Mouse (Mus musculus): ENCODE measurements at regions not wholly inside any gene's neighbourhood (a gene's known extent, or its start where the extent isn't known, plus 50 kb on each side); places are given as distances from the start of the nearest gene placed in this dataset.

DNA sequence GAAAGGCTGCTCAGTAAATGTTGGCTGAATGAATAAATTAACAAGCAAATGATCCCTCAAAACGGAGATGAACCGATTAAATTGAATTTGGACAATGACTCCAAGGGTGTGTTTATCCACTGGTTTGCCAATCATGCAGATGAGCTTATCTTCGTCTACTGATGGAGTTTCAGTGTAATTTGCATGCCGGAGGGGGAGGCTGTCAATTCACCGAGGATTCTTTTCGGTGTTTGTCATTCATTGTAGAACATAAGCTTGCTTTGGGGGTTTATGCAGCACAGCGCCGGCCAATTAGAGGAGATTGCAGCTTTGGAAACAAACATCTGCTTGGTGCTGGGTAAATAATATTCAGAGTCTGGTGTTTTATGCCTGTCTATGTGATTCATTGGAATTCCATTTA lies 132.7 kb downstream of the Otoa start:
- no peak for DNase-seq

DNA sequence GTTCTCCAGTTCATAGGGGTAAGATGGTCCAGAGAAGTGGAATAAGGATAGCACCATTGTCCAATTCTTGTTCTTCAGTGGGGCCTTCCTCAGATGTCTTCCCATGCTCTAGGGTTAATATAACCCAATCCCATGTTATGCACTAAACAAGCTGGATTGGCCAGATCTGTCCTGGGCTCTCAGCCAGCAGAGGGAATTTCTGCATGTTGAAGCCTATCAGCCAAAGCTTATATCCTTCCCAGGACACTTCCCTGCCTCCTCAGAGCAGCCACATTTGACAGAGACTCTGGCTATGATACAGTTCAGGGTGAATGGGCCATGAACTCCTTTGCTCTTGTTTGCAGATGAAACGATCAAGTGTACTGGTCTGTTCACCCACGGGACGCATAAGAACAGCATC lies 133.6 kb downstream of the Otoa start:
- no peak for DNase-seq

DNA sequence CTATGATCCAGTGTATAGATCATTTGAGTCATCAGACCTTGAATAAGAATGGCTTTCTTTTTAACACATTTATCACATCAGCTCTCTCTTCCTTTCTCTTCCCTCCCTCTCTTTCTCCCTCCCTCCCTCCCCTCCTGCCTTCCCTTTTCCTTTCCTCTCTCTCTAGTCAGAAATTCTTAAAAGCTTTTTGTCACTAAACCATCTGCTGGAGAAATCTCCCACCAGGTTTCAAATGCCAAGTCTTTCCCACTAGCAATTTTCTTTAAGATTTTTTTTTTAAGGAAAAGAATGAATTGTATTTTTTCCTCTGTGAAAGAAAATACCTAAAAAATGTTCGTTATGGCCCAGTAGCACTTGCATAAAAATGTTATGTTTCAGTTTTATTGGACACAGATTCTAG lies 134.3 kb downstream of the Otoa start:
- DNase-seq = no peak

DNA sequence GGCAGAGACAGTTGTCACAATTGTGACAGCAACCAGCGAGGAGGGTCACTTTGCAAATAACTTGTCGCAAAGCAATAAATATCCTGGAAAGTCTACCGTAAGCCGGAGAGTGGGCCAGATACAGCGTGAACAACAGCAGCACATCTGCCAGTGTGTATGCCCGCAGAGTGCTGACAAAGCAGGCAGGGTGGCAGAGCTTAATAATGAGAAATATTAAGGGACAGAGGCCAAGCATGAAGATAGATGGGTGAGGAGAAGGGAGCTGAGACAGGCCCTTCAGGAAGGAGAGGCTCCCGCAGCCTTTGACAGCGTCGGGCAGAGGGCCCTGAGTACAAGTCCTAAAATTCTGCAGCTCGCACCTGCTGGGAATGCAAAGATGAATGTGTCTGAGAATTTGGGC lies 136.6 kb downstream of the Otoa start:
- DNase-seq = no peak

DNA sequence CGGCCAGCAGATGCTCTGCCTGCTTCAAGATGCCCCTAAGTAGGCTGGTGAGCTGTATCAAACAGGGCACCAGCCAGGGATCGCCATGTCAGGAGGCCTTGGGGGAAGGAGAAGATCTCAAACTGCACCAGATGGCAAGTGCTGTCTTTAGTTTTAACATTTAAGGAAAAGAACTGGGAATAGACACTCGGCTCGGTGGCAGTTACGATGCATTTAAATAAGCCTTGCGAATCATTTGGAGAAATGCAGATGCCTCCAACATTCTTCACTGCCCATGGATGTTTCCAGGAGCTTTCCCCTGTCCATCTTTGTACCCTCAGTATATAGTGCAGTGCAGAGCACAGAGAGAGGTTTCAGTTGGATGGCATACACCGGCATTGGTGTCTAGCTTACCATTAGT lies 139.7 kb downstream of the Otoa start:
- no peak for DNase-seq

DNA sequence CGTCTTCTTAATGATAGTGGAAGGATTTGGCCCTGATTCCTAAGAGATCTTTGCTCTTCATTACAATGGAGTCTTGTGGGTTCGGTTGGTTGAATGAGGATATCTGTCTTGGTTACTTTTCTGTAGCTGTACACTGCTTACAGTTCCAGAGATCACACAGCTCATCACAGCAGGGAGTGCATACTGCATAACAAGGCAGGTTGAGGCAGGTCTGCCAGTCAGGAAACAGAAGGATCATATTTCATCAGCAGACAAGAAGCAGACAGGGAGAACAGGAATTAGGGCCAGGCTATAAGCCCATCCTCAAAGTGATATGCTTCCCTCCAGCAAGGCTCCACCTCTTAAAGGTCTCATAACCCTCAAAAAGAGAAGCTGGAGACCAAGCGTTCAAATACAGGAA lies 150.4 kb downstream of the Otoa start:
- no peak for DNase-seq

DNA sequence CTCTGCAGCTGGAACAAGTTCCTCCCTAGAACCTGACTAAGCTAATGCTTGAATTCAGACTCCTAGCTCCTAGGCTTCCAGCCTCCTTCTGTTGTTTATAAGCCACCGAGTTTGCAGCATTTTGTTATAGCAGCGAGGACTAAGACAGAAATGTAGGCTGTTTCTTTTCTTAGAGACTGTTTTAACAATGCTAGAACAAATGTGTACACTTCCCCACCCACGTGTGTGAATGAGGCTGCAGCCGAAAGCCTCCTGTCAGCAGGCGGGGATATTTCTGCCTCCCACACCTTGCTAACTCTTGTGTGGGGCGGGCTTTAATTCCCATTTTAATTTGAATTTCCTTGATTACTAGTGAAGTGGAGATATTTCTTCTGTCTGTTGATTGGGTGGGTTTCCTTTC lies 153.4 kb downstream of the Otoa start:
- DNase-seq = no peak

DNA sequence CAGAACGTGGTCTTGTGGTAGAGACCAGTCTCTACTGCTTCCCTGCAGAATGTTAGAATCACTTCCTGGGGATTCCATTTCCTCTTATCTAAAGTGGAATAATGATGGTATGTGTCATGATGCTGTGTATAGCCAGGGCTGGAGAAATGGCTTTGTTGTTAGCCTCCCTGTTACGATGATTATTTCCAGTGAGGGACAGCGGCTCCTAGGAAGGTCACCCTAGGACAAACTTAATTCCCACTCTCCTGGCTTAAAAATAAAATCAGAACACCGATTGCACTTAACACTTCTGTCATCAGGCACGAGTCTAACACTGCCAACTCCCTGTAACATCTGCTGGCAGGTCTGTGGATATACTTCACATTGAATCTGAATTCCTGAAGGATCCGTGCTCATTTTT lies 151.9 kb upstream of the Hs3st2 start:
- DNase-seq = no peak

DNA sequence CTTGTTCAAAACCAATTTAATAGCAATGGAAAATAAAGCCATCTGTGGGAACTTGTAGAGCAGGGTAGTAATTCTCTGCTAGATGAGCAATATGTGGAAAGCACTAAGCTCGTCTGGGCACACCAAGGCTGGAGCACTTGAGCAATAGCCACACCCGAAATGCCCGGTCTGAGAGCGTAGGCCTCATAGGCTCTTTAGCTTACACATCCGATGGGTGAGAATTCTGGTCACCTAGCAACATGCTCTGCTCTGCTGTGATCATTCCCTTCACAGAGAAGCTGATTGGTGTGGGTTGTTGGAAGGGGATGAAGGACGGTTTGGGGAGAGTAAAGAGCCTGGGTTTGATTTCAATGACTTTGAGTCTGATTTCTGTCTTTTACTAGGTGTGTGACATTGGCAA lies 143.8 kb upstream of the Hs3st2 start:
- DNase-seq = no peak

DNA sequence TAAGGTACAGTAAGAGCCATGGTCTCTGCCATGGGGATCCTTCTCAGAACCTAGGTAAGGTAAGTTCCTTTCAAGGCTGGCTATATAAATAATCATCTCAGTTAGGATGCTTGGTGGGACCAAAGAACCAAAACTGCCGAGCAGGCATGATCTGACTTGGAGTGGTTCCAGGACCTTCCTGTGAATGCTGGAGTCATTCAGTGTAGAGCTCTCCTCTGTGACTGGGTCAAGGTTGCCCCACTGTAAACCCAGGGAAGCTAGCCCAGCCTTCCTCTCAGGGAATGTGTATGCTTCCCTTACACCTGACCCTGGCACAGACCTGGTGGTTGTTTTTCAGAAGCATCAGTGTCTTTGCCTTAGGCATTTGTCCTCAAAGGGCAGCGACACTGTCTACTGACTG lies 134.2 kb upstream of the Hs3st2 start:
- DNase-seq = no peak

DNA sequence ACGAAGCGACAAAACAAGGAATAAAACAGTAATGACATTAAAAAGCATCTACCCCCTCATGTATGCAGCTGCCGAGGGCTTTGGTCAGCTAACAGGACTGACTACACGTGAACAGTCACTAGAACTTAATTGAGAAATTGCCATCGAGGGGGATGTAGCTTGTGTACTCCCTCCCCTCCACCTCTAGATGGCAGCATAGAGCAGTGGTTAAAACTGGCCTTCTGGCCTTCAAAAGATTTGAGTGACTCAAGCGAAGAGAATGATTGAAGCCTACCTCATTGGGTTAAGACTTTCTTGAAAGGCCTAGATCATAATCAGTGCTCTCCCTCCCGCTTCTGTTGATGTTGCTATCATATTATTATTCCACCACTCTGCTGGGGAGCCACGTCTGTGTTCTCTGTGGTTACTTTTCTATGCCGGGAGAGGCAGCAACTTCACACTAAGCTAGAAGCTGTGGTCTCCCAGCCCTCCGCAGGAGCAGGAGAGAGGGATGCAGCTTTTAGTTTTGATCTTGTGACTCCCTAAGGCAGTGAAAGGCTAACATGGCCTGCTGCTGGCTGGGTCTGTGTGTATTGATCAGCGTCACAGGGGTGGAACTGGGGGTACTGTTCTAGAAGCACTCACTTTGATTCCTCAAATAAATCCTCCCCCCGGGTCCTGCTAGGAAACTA lies 132.7 kb upstream of the Hs3st2 start:
- DNase-seq = peak; percentile 13

DNA sequence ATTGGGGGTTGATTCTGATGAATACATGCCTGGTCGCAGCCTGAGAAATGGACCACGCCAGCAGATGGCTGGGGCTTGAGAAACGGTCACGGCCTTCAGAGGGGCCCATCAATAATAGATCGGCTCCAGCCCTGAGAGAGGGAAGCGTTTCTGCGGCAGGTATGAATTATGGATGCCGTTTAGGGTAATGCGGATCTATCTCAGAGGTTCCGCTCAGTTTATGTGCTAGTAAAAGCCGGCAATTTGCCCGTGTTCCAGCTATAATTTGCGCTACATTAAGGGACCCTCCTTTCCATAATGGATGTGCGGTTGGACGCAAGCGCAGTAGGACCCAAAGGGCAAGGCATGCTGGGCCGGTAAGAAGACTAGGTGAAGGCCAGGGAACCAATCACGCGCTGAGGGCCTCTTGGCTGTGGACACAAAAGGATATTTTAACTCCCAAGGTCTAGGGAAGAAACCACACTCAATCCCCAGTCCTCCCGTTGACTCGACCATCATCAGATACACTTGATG lies 132.1 kb upstream of the Hs3st2 start:
- no peak for DNase-seq

DNA sequence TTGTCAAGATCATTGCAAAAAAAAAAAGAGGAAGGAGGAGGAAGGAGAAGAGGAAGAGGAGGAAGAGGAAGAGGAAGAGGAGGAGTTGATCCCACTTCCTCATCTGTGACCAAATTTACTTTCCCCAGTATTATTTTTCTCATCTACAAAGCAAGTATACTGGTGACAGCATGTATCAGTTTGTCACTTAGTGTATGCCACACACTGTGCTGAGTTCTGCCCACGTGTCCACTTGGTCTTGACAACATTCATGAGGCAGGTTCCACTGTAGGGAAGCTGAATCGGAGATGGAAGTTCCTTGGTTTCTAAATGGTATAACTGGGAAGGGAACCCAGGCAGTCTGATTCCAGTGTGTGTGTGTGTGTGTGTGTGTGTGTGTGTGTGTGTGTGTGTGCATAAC lies 122.3 kb upstream of the Hs3st2 start:
- DNase-seq = no peak

DNA sequence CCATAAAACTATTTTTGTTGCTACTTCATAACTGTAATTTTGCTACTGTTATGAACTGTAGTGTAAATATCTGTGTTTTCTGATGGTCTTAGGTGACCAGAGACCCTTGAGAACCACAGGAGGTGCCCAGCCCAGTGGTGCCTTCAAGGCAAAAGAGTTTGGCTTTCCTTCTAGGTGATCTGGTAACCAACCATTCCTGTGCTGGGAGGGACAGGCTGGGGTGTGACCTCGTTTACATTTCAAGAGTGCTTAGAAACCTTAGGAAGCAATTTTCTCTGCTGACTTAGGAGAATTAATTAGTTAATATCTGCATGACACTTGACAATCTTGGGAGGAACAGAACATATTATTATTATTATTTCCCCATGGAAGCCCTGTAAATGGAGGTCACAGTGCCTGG lies 111.1 kb upstream of the Hs3st2 start:
- no peak for DNase-seq

DNA sequence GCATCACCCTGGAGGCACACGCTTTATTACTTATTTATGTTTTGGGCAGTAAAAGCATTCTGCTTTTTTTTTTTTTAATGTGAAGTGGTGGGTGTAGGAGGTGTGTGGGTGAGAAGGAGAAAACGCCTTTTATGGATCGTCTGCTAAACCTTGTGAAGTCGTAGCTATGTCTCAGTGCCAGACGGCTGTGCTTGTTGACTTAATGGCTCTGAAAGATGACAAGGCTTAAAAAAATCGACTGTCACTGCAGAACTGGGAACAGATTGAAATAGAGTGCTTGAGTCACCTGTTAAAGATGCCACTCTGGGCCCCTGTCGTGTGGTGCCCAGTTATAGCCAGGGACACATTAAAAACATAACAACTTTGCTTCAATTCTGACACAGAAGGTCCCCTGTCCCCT lies 109.5 kb upstream of the Hs3st2 start:
- no peak for DNase-seq

DNA sequence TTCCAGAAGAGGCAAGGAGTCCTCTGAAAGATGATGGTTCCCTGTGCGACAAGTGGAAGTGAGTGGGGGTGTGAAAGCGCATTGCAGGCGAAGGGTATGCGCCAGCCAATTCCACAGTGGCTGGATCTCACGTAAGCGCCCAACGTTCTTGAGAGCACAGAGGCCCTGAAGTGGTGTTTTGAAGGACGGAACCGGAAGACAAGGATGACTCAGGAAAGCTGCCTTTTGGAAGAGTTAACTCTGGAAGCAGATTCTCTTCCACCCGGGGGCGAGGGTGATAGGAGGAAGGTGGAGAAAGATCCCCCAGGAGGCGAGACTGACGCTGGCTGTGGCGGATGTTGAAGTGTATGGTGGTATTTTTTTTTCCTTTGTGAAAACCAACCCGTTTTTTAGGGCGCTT lies 101.9 kb upstream of the Hs3st2 start:
- no peak for DNase-seq

DNA sequence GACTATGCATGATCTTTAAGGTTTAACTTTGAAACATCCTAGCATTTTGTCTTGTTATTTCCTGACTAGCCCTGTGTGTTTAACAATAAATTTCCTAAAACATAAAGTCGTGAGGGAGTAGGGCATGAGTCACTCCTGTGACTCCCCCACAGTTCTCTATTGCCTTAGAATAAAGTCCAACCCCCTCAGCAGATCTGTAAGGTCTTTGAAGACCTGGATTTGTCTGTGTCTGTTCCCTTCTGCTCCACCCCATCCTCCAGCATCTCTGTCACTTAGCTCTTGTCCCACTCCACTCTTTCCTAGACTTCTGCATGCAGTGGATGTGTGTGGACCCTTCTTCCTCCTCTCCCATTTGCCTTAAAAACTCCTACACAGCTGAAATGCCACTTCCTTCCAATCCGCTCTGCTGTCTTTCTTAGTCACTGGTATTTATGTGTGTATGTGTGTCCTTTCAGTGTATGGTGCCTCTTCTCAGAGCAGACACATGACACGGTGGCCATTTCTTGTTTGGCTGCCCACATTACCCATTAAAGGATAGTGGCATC lies 95.4 kb upstream of the Hs3st2 start:
- DNase-seq = no peak

DNA sequence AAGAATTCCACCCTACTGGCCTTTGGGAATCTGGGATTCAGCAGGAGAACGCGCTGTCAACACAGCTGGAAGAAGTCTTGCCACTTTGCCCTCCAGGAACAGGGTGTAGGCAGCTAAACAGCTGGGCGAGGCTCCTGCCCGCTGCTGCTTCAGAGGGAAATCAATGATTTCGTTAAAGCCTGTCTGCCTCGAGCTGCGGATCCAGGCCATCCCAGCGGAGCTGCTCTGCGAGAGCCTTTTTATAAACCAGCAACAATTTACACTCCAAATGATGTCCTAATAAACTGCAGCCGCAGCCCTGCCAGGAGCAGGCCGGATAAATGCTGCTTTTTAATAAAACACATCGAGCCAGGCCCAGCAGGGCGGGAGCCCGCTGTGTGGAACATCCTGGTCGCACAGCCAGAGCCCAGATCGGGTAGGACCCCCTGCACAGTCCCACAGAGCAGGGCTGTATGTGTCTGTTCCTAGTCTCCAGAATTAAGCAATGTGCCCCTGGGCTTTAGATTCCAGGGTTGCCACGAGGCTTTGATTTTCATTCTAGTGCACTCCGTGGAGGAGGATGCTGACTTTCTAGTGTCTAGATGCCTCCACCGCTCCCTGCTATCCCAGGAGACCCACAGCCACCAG lies 78.6 kb upstream of the Hs3st2 start:
- no peak for DNase-seq

DNA sequence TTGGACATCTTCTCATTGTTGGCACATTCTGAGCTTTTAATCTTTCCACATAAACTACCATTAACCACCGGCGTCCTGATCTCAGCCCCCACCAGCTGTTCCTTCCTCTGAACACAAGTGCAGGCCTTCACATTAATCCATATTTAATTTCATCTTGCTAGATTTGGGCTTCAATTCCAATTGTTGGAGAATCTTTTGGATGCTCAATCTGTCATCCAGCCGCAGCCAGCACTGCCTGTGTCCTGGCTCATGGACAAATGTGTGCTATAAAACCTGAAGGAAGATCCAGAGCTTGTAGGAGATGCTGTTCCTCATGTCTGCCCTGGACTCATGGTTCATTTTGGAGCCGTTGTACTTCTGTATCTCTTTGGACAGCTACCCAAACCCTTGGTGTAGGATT lies 77.1 kb upstream of the Hs3st2 start:
- no peak for DNase-seq

DNA sequence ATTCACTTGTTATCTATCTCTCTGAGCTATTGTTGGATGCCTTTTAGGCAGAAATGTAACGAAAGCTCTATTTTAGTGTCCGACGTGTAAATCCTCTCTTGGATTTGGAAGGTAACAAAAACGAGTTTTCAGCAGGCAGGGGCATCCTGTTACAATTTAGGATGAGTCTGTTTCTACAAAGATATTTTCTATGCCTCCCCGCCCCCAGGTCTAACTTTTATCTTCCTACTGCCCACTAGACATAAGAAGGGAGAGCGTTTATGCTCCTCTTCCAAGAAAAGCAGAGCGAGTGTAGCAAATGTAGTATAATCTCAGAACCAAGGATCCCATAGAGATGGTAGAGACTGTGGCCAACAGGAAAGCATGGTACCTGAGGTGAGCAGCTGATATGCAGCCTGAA lies 62.4 kb upstream of the Hs3st2 start:
- DNase-seq = no peak

DNA sequence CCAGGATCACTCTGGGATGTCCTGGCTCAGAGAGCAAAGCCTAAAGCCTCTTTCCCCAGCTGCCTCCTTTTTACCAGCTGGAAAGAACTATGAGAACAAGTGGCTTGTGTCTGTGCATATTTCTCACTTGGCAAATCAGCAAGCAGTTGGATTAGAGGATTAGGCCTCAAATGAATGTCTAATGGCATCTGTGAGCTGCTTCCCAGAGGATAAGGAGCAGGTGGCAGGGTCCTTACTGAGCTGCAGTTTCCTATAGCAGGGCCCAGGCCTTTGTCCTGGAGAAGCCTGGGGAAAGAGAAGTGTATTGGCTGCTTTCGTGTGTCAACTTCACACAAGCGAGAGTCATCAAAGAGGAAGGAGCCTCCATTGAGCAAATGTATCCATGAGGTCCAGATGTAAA lies 59.1 kb upstream of the Hs3st2 start:
- DNase-seq = no peak

DNA sequence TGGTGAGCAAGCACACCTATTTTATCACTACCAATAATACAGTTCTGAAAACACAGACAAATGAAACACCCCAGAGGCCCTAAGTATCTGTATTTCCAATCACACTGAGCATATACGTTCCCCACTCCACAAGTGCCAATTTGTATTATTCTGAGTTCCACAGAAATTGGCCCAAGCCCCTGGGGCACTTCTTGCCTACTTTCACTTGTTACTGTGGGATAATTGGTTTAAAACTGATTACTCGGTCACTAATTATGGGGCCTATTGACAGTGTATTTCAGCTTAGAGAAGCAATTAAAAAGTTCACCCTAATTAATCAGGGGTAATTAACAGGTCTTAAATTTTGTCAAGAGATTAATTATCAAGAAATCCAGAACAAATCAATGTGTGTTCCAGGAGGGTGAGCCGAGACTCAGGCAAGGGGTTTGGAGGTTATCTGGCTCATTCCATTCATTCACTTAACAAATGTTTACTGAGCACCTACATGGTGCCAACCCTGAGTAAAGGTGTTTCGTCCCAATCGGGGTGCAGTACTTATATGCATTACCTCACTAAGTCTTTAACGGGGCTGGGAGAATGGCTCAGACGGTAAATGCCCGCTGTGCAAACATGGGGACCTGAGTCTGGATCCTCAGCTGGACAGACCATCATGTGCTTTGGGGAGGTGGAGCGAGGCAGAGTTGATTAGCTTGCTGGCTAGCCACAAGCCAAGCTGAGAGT lies 56.1 kb upstream of the Hs3st2 start:
- no peak for DNase-seq

DNA sequence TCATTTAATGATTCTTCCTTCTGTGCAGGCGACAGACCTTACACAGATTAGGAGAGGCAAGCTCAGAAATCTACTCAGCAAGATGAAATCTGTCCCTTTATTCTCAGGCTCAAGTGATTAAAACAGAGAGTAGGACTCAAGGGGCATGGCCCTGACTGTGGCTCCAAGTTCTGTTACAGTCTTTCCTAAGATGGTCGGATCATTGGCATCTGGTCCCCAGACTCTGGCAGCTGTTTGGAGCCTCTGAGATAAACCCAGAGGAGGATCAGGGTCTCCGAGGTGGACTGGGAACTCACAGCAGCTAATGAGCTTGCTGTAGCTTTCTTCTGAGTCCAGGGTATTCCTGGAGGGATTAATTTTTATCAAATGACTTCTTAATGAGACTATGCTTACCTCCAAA lies 51.7 kb upstream of the Hs3st2 start:
- DNase-seq = no peak
